Mouse (Mus musculus): ENCODE measurements around the gene Deaf1.

The Deaf1 gene

GRCm38 (mm10) chr7:141339215-141339920 is 11.9 kb upstream of the Deaf1 start:
- no peak for DNase-seq (ENCODE audit: low spot score)

- DNase-seq (ENCODE audit: low spot score), result peak; percentile 25
Observed at GRCm38 (mm10) chr7:141338576-141339131, 11.2 kb upstream of the Deaf1 start, which contains the start of gene Eps8l2. Gene Eps8l2, plus strand, starts transcription at chr7:141338880.

GRCm38 (mm10) chr7:141337716-141338416 is 10.4 kb upstream of the Deaf1 start:
- DNase-seq (ENCODE audit: low spot score), result no peak

GRCm38 (mm10) chr7:141336296-141336695 is 8.8 kb upstream of the Deaf1 start:
- no peak for DNase-seq (ENCODE audit: low spot score)

GRCm38 (mm10) chr7:141335682-141336081 is 8.2 kb upstream of the Deaf1 start:
- DNase-seq (ENCODE audit: low spot score), result no peak

GRCm38 (mm10) chr7:141335044-141335579 is 7.6 kb upstream of the Deaf1 start:
- no peak for DNase-seq (ENCODE audit: low spot score)

- no peak for DNase-seq (ENCODE audit: low spot score)
Observed at GRCm38 (mm10) chr7:141331990-141332389, 4.5 kb upstream of the Deaf1 start.

- no peak for DNase-seq (ENCODE audit: low spot score)
Observed at GRCm38 (mm10) chr7:141330706-141331105, 3.2 kb upstream of the Deaf1 start.

GRCm38 (mm10) chr7:141328373-141328990 is 992 bp upstream of the Deaf1 start:
- DNase-seq (ENCODE audit: low spot score), result peak; percentile 44

- peak; percentile 30 for DNase-seq (ENCODE audit: low spot score)
Observed at GRCm38 (mm10) chr7:141326546-141327446, 694 bp downstream of the Deaf1 start.

GRCm38 (mm10) chr7:141324686-141325085 is 2.8 kb downstream of the Deaf1 start:
- no peak for DNase-seq (ENCODE audit: low spot score)

GRCm38 (mm10) chr7:141319446-141319845 is 8.0 kb downstream of the Deaf1 start:
- no peak for DNase-seq (ENCODE audit: low spot score)

- no peak for DNase-seq (ENCODE audit: low spot score)
Observed at GRCm38 (mm10) chr7:141317619-141318132, 9.8 kb downstream of the Deaf1 start.

- no peak for DNase-seq (ENCODE audit: low spot score)
Observed at GRCm38 (mm10) chr7:141315974-141316373, 11.5 kb downstream of the Deaf1 start.

- DNase-seq (ENCODE audit: low spot score), result no peak
Observed at GRCm38 (mm10) chr7:141315076-141315475, 12.4 kb downstream of the Deaf1 start.

- DNase-seq (ENCODE audit: low spot score), result no peak
Observed at GRCm38 (mm10) chr7:141314416-141314815, 13.1 kb downstream of the Deaf1 start.

GRCm38 (mm10) chr7:141304537-141304936 is 23.0 kb downstream of the Deaf1 start:
- no peak for DNase-seq (ENCODE audit: low spot score)

- DNase-seq (ENCODE audit: low spot score), result no peak
Observed at GRCm38 (mm10) chr7:141302702-141303268, 24.7 kb downstream of the Deaf1 start.

GRCm38 (mm10) chr7:141301386-141301785 is 26.1 kb downstream of the Deaf1 start:
- no peak for DNase-seq (ENCODE audit: low spot score)

- no peak for DNase-seq (ENCODE audit: low spot score)
Observed at GRCm38 (mm10) chr7:141299175-141299574, 28.3 kb downstream of the Deaf1 start.

All from c-Kit-positive CD71-positive TER-119-positive erythroid progenitor cells, embryonic 14.5 days (primary cell).